Mouse (Mus musculus): Measurements from ENCODE around the gene Olfr1415. TPM values are rescaled to one million over a fixed set of nuclear protein-coding genes. Genes with fewer than 3 reads are reported as not detected.
A peak's percentile ranks its signal among the peaks of the same experiment; 100 is the strongest.

The Olfr1415 gene
- polyA plus RNA-seq, 1 experiment from 2014 or later: not detected

DNA sequence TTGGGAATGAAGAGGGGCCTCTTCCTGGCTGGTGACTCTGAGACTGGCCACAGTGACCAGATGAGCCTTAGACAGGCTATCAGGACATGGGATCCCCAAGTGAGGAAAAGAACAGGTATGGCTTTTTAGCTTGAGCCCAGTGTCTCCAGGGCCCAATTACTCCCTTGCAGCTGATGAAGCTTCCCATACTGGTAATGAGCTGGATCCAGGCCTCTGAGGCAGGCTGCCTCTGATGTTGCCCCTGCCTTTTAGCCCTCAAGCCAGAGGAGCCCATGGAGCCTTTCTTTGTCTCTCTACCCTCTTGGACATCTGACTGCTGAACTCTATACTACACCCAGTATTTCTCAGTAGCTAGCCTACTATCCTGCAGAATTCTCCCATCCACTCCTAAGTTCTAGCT lies 10.9 kb downstream of the Olfr1415 start, which contains the start of gene Olfr1416:
Gene Olfr1416 (minus strand): TSS at position 101 of the 400 bp plus-strand sequence.
- Histone ChIP-seq H3K4me2 (ENCODE audit: low read depth) (no peak within 1 kb of the TSS), H3K36me3 (ENCODE audit: control insufficient read depth, insufficient read depth, low read length) (no peaks in the 10 kb centered on the region), H3K4me3 (ENCODE audit: low read depth, low read length) (no peak within 1 kb of the TSS), H3K9ac (ENCODE audit: low read length) (no peak within 1 kb of the TSS), H3K4me1 (ENCODE audit: control insufficient read depth, insufficient read depth, low read length) (no peaks in the 10 kb centered on the region), H3K27ac (ENCODE audit: low read depth, low read length) (no peak within 1 kb of the TSS), H3K9me3 (ENCODE audit: control insufficient read depth, low read length) (no peaks in the 10 kb centered on the region), H3K27me3 (ENCODE audit: control insufficient read depth, insufficient read depth, low read length) (no peaks in the 10 kb centered on the region)
- DNase-seq (ENCODE audit: low spot score) (no peak), ATAC-seq (ENCODE audit: insufficient read depth, low FRiP score, low TSS enrichment) (no peak)

DNA sequence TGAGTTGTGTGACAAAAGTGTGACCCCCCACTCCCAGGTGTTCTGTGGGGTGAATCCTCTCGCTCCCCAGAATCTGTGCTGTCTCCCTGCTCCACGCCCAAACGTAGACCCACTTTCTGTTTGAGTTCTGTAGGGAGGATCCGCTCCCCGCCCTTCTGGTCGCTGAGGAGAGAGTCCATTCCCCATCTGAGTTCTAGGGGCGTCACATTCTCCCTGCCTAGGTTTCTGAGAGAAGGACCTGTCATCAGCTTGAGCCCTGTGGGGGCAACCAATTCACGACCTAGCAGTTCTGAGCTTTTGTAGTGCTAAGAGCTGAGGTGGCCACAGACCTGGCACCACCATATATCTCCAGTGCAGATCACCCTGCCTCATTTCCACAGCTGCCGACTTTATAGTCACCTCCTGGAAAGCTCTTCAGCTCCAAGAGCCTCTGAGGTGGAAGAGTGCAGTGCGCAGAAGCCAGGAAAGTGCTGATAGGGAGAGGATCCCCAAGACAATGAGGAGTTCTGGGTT lies 21.8 kb downstream of the Olfr1415 start:
- peaks cover 2% of the 10 kb centered on the region; the same call in 1 of the 2 replicates for H3K36me3 ChIP-seq (ENCODE audit: control insufficient read depth, insufficient read depth, low read length)
- WGBS: 2% methylated on average over 10 of the region's 10 CpGs
- DNase-seq (ENCODE audit: low spot score) (no peak), ATAC-seq (ENCODE audit: insufficient read depth, low FRiP score, low TSS enrichment) (no peak; the same call in none of the 2 replicates)
- H3K4me2 ChIP-seq (ENCODE audit: low read depth): peak overlapping the region; percentile 92
- no peaks in the 10 kb centered on the region for H3K27me3 ChIP-seq (ENCODE audit: control insufficient read depth, insufficient read depth, low read length)
- H3K9ac ChIP-seq (ENCODE audit: low read length): peak overlapping the region; percentile 64
- H3K4me1 ChIP-seq (ENCODE audit: control insufficient read depth, insufficient read depth, low read length): peaks cover 6% of the 10 kb centered on the region; the same call in 1 of the 2 replicates
- H3K9me3 ChIP-seq (ENCODE audit: control insufficient read depth, low read length): no peaks in the 10 kb centered on the region
- H3K27ac ChIP-seq (ENCODE audit: low read depth, low read length): no peak overlapping the region
- peak overlapping the region; percentile 97 for H3K4me3 ChIP-seq (ENCODE audit: low read depth, low read length)

DNA sequence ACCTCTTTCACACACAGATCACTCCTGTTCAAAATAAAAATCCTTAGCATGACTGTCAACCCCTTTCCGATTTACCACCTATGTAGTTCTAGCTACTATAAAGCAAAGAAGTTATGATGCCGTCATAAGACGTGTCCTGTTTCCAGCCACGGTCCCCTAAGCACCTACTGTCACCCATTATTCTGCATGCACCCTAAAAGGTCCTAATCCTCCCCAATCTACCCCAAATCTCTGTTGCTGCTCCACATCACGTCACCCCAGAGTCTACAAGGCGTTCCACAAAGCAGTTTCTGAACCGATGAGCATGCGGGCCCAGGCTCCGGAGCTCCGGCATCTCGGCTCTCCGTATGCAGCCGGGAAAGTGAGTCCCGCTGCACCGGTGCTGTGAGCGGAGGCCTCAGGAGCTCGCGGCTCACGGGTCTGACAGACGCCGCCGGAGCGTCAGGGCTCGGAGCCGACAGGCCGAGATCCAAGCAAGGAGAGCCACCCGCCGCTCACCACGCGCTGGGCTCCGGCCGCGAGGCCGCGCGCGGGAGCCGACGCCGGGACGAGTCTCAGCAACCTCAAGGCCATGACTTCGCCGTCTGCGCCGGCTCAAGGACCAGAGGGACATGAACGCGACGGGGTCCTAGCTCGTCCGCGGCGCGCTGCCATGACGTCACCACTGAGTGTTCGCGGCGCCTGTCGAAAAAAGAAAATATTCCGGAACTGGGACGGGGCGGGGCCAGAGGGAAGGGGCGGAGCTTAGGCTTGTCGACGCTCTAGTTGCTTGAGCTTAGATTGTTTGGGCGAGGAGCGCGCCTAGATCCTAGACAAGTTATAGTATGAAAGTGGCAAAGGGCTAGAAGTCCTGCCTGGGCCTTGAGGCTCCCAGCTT lies 22.5 kb downstream of the Olfr1415 start, which contains the start of gene Ndufa10:
Gene Ndufa10 (minus strand): TSS at position 696 of the 877 bp plus-strand sequence.
- H3K27ac ChIP-seq (ENCODE audit: low read depth, low read length): peak within 1 kb of the TSS; percentile 67; the same call in 1 of the 2 replicates
- H3K9me3 ChIP-seq (ENCODE audit: control insufficient read depth, low read length): no peaks in the 10 kb centered on the region
- H3K4me1 ChIP-seq (ENCODE audit: control insufficient read depth, insufficient read depth, low read length): peaks cover 6% of the 10 kb centered on the region; the same call in 1 of the 2 replicates
- peak within 1 kb of the TSS; percentile 95 for H3K9ac ChIP-seq (ENCODE audit: low read length)
- under 1% methylated on average over 67 of the region's 67 CpGs for WGBS
- H3K4me2 ChIP-seq (ENCODE audit: low read depth): peak within 1 kb of the TSS; percentile 92
- ATAC-seq (ENCODE audit: insufficient read depth, low FRiP score, low TSS enrichment) (peak; percentile 92), DNase-seq (ENCODE audit: low spot score) (peak; percentile 94)
- peak within 1 kb of the TSS; percentile 97 for H3K4me3 ChIP-seq (ENCODE audit: low read depth, low read length)
- no peaks in the 10 kb centered on the region for H3K27me3 ChIP-seq (ENCODE audit: control insufficient read depth, insufficient read depth, low read length)
- peaks cover 2% of the 10 kb centered on the region; the same call in 1 of the 2 replicates for H3K36me3 ChIP-seq (ENCODE audit: control insufficient read depth, insufficient read depth, low read length)

DNA sequence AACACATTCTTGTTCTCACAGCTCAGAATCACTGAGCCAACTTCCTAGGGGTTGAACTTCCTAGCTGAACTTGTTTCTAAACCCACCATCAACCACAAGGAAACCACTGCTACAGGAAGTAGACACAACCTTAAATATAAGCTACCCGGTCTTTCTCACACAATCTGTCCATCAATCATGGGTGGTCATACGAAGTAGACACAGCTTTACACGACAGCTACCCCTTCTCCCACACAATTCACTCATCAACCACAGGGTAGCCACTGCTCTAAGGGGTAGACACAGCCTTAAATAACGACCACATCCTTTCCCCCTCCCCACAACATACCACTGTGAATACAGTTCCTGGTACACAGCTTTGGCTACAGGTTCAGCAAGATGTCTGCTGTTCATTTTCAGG lies 27.0 kb downstream of the Olfr1415 start:
- 92% methylated on average over 4 of the region's 4 CpGs for WGBS
- ATAC-seq (ENCODE audit: insufficient read depth, low FRiP score, low TSS enrichment): no peak
- no peaks in the 10 kb centered on the region for H3K27me3 ChIP-seq (ENCODE audit: control insufficient read depth, insufficient read depth, low read length)

DNA sequence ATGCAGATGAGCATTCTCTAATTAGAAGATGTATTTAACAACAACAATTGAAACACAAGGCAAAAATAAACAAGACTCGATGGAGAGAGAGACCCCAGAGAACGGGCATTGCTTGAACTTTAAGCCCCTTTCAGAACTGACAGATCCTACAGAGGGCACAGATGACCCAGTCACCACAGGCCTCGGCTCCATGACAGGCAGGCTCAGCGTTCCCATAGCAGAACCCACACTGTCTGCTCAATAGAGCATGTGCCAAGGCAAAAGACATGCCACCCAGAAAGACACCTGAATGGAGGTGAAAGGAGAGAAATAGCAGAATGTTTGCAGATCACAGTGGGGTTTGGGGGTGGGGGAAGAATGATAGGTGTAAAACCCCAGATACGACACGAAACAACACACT lies 37.5 kb downstream of the Olfr1415 start:
- H3K36me3 ChIP-seq (ENCODE audit: control insufficient read depth, insufficient read depth, low read length): peaks cover 20% of the 10 kb centered on the region
- H3K9ac ChIP-seq (ENCODE audit: low read length): no peak overlapping the region
- no peaks in the 10 kb centered on the region for H3K9me3 ChIP-seq (ENCODE audit: control insufficient read depth, low read length)
- 91% methylated on average over 6 of the region's 6 CpGs for WGBS
- no peak overlapping the region for H3K4me3 ChIP-seq (ENCODE audit: low read depth, low read length)
- DNase-seq (ENCODE audit: low spot score) (no peak), ATAC-seq (ENCODE audit: insufficient read depth, low FRiP score, low TSS enrichment) (no peak)
- H3K4me2 ChIP-seq (ENCODE audit: low read depth): no peak overlapping the region
- no peaks in the 10 kb centered on the region for H3K27me3 ChIP-seq (ENCODE audit: control insufficient read depth, insufficient read depth, low read length)
- H3K27ac ChIP-seq (ENCODE audit: low read depth, low read length): no peak overlapping the region
- no peaks in the 10 kb centered on the region for H3K4me1 ChIP-seq (ENCODE audit: control insufficient read depth, insufficient read depth, low read length)

More for the DNA sequence above, 27.0 kb downstream of the Olfr1415 start:
- Histone ChIP-seq H3K36me3 (ENCODE audit: control insufficient read depth, insufficient read depth, low read length) (peaks cover 14% of the 10 kb centered on the region), H3K9ac (ENCODE audit: low read length) (no peak overlapping the region), H3K4me2 (ENCODE audit: low read depth) (no peak overlapping the region), H3K9me3 (ENCODE audit: control insufficient read depth, low read length) (no peaks in the 10 kb centered on the region), H3K4me1 (ENCODE audit: control insufficient read depth, insufficient read depth, low read length) (peaks cover 6% of the 10 kb centered on the region; the same call in 1 of the 2 replicates), H3K27ac (ENCODE audit: low read depth, low read length) (no peak overlapping the region), H3K4me3 (ENCODE audit: low read depth, low read length) (no peak overlapping the region)
- no peak for DNase-seq (ENCODE audit: low spot score)

DNA sequence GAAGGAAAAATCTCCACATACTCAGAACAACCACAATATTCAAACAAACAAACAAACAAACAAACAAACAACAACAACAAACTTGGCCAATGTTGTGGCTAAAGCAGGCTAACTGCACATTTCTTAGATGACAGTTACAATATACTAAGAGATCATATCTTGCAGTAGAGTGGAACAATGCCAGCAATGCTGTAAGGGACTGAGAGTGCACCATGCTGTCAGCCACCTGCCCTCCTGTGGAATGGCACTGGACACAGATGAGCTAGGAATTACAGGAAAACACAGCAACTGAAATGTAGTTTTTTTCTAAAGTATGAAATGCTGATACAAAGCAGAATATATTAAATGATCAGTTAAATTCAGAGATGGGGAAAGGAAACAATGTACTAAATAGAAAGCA lies 38.1 kb downstream of the Olfr1415 start:
- Histone ChIP-seq H3K4me3 (ENCODE audit: low read depth, low read length) (no peak overlapping the region), H3K9me3 (ENCODE audit: control insufficient read depth, low read length) (no peaks in the 10 kb centered on the region), H3K9ac (ENCODE audit: low read length) (no peak overlapping the region), H3K27ac (ENCODE audit: low read depth, low read length) (no peak overlapping the region), H3K4me2 (ENCODE audit: low read depth) (no peak overlapping the region), H3K27me3 (ENCODE audit: control insufficient read depth, insufficient read depth, low read length) (no peaks in the 10 kb centered on the region), H3K36me3 (ENCODE audit: control insufficient read depth, insufficient read depth, low read length) (peaks cover 20% of the 10 kb centered on the region), H3K4me1 (ENCODE audit: control insufficient read depth, insufficient read depth, low read length) (no peaks in the 10 kb centered on the region)
- DNase-seq (ENCODE audit: low spot score) (no peak), ATAC-seq (ENCODE audit: insufficient read depth, low FRiP score, low TSS enrichment) (no peak)

DNA sequence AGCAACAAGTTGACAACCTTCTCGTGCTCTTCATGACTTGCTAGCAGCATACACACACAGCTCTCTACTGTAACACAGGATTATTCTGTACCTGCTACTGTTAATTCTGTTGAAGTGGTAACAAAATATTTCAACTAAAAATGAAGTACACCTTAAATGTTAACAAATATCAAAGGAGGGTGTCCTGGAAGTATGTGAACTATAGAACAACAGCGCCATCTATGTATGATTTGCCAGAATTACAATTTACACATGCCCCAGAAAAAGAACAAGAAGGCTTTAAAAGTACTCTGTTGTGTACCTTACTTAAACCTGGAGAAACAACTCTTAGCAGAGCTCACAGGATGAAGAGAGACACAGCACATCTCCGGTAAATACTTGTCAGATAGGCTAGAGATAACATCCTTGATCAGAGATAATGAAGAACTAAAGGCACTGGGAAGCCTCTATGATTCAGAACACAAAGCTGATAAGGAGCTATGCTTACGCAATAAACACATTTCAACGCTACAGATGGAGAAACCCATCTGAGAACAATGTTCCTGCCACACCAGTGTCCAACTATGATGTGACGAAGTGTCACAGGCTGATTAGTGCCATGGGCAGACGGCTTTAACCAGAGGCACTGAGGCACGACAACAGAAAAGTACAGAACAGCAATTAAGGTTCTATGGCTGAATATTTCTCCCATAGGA lies 42.0 kb downstream of the Olfr1415 start:
- no peak overlapping the region for H3K9ac ChIP-seq (ENCODE audit: low read length)
- H3K9me3 ChIP-seq (ENCODE audit: control insufficient read depth, low read length): no peaks in the 10 kb centered on the region
- H3K4me3 ChIP-seq (ENCODE audit: low read depth, low read length): no peak overlapping the region
- WGBS: 77% methylated on average over 8 of the region's 8 CpGs
- H3K36me3 ChIP-seq (ENCODE audit: control insufficient read depth, insufficient read depth, low read length): peaks cover 12% of the 10 kb centered on the region
- ATAC-seq (ENCODE audit: insufficient read depth, low FRiP score, low TSS enrichment) (no peak), DNase-seq (ENCODE audit: low spot score) (no peak)
- H3K4me1 ChIP-seq (ENCODE audit: control insufficient read depth, insufficient read depth, low read length): no peaks in the 10 kb centered on the region
- H3K27me3 ChIP-seq (ENCODE audit: control insufficient read depth, insufficient read depth, low read length): no peaks in the 10 kb centered on the region
- no peak overlapping the region for H3K4me2 ChIP-seq (ENCODE audit: low read depth)
- no peak overlapping the region for H3K27ac ChIP-seq (ENCODE audit: low read depth, low read length)

DNA sequence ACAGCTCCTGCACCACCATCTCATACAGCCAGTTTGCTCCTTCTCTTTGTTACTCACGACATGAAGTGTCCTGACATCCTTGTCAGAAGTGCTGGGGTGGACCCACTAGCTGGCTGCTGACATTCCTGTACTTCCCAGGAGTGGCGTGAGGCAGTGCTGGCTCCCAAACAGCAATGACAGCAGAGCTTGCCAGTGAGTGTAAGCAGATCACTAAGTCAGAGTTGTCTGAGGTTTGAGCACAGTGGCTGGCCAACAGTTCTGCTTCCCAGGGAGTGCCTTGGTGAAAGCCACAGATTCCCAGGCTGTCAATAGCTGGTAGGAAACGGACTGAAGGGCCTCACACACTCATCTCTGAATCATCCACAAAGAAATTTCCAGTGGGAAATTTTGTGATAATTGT lies 47.6 kb downstream of the Olfr1415 start:
- Histone ChIP-seq H3K27me3 (ENCODE audit: control insufficient read depth, insufficient read depth, low read length) (no peaks in the 10 kb centered on the region), H3K27ac (ENCODE audit: low read depth, low read length) (no peak overlapping the region), H3K9ac (ENCODE audit: low read length) (no peak overlapping the region), H3K36me3 (ENCODE audit: control insufficient read depth, insufficient read depth, low read length) (peaks cover 6% of the 10 kb centered on the region; the same call in 1 of the 2 replicates), H3K4me1 (ENCODE audit: control insufficient read depth, insufficient read depth, low read length) (no peaks in the 10 kb centered on the region), H3K4me2 (ENCODE audit: low read depth) (no peak overlapping the region), H3K4me3 (ENCODE audit: low read depth, low read length) (no peak overlapping the region), H3K9me3 (ENCODE audit: control insufficient read depth, low read length) (no peaks in the 10 kb centered on the region)
- DNase-seq (ENCODE audit: low spot score): no peak
- ATAC-seq (ENCODE audit: insufficient read depth, low FRiP score, low TSS enrichment): no peak
- 90% methylated on average over 3 of the region's 3 CpGs for WGBS
